Mouse (Mus musculus): ENCODE measurements at regions not wholly inside any gene's neighbourhood (a gene's known extent, or its start where the extent isn't known, plus 50 kb on each side); places are given as distances from the start of the nearest gene placed in this dataset.

DNA sequence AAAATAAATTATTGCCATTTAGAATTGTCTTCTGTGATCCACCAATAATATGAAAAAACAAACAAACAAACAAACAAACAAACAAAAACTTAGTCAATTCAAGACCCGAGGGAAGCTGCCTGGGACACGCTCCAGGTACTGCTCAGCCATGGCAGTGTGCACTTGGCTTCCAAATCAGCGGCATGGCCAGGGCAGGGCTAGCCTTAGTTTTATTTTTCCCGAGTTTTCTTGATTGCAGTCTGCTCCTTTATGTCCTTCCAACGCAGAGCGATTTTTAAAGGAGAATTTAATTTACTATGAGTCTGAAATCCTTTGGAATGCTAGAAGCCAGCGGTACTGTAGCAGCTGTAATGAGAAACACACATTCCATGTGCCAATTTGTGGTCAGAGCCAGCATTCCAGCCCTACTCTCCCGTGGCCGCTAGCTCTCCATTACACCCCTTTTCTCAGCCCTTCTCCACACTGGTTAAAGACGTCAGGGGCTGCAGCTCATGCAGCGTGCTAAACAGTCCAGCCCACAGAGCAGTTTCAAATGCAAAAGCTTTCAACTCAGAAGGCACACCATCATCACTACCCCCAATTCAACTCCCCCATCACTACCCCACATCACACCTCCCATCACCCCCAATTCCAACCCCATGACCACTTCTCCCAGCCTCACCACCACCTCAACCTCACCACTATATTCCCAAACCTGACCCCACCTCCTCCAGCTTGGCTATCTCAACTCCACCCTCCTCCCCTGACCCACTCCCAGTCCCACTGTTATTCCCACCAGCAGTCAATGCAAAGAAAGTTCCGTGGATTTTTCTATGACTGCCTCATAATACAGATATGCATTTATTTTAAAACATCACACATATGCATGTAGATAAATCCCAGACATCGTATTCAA is 187.9 kb upstream of the Gas1 start:
- no peak for DNase-seq (ENCODE audit: low spot score in 2 of 2)

DNA sequence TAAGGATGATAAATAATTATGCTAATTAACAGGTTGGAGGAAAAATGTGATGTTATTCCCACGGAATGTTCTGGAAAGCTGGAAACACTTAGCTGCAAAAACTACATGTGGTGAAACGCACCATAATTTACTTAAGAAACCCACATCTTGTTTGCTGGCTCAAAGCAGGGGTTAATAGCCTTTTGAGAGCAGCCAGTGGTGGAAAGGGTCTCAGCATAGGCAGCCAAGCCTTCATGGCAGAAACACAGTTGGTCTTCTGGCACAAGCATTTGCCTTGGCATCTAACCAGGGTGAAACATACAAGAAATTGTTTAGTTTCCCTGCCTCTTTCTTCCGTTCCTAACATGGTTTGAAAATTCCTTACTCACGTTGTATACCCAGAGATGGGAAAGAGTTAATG is 192.1 kb upstream of the Gas1 start:
- DNase-seq (ENCODE audit: low spot score in 2 of 2), result no peak

- DNase-seq (ENCODE audit: low spot score in 2 of 2), result no peak
Observed at GRCm38 (mm10) chr13:60371656-60372055, 194.5 kb upstream of the Gas1 start.

DNA sequence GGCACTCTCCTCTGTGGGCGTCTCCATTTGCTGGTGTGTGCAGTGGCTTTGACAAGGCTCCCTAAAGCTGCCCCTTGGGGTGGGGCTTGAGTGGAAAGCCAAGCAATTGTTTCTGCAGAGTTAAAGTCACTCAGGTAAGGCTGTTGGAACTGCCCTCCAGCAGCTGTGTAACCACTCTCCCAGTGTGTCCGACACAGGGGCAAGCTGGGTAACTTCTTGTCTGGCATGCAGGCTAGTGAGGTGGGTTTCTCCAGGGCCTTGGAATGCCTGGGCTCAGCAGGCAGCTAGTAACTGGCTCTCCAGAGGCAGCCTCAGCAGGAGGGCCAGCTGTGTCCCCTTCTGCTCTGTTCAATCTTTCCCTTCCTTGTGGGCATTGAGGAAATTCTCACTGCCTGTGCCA is 199.5 kb upstream of the Gas1 start:
- DNase-seq (ENCODE audit: low spot score in 2 of 2), result no peak

DNA sequence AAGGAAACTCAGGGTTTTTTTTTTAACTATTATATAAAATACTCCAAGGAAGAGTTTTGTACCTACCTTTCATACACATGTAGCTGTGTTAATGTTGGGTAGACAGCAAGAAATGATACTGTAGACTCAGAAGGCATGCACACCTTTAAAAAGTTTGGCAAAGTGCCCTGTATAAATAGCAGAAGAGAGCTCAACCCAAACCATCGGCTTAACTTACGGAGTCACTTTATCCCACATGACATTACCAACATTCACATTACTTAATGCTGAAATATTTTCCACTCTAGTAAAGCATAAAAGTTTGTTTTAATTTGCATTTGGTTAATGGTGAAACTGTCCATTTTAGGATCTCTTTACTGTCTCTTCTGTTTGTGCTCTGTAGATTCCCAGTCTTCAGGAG is 205.7 kb upstream of the Gas1 start:
- DNase-seq (ENCODE audit: low spot score in 2 of 2), result no peak

DNA sequence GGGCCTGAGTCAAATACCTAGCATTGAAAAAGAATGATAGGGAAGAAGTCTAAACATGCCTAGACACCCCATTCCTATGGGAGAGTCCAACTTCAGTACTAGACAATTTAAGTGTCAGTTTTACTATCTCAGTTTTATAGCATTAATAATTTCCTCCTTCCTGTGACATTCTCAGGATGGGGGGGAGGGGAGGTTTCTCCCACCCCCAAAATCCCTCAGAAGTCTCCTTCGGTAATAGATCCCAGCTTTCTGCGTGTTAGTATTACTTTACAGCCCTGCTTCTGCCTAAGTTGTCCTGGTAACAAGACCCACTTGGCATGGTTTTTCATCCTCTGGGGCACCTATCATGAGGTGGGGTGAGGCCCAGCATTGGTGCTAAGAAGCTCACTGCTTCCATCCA is 202.9 kb upstream of the Dapk1 start:
- no peak for DNase-seq (ENCODE audit: low spot score in 2 of 2)

DNA sequence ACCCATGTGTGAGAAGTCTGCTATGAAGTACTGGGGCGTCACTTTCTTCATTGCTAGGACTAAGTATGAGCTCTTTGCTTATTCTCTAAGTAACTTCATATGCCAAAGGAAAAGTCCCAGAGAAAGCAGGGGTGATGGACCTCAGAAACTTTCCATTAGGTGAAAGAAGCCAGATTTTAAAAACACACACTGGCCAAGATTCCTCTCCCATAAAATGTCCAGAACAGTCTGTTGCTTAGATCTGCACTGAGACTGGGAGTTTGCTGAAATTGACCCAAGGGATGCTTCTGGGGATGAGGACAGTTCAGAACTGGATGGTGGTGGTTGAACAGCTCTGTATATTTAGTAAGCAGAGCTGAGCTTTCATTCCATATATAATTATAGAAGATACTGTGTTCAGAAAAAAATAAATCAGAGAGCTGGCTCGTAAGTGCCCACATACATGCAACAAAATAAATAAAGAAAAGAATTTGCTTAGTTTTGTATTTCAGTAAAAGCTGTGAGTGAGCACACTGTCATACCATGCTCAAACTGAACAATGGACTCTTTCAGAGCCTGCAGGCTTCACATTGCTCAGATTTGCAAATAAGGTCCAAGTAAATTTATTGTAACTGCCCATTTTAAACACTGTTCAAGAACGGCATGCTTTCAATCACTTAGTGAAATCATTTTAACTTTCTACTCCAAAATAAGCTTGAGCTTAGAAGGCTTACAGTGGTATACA is 200.8 kb upstream of the Dapk1 start:
- no peak for DNase-seq (ENCODE audit: low spot score in 2 of 2)

GRCm38 (mm10) chr13:60403471-60403870 is 198.3 kb upstream of the Dapk1 start:
- no peak for DNase-seq (ENCODE audit: low spot score in 2 of 2)

GRCm38 (mm10) chr13:60407344-60407743 is 194.4 kb upstream of the Dapk1 start:
- no peak for DNase-seq (ENCODE audit: low spot score in 2 of 2)

GRCm38 (mm10) chr13:60409706-60410502 is 191.8 kb upstream of the Dapk1 start:
- no peak for DNase-seq (ENCODE audit: low spot score in 2 of 2)

DNA sequence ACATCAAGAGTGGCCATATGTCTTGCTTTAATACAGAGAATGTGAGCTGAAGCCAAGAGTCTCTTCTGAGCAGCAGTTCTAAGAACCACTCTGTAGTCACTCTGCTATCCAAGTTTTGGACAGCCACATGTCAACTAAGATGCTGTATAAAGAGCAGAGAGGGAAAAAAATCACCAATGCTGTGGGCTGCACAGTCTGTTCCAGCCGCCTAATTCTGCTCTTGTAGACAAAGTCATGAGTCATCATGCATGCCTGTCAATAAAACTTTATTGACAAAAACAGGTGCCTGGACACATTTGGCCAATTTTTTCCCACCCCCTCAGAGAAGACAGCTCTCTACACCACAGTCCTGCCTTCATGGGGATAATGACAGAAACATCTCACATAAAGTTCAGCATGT is 185.7 kb upstream of the Dapk1 start:
- no peak for DNase-seq (ENCODE audit: low spot score in 2 of 2)

DNA sequence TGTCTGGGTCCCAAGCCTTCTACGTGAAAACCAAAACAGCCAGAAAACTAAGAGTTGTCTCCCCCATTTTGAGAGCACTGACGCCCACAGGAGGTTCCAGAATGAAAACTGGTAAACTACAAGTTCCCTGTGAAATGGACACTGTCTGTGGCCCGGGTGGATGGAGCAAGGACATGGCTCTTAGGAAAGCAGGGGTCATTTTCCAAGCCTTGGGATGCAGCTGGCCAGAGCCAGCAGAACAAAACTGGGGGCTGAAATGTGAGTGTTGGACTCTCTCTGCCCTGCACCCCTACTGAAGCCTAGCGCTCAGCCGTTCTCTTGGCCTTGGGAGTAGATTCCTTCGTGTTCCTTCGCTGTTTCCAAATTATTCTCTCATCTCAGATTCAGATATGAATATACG is 184.7 kb upstream of the Dapk1 start:
- DNase-seq (ENCODE audit: low spot score in 2 of 2), result no peak

- DNase-seq (ENCODE audit: low spot score in 2 of 2), result no peak
Observed at GRCm38 (mm10) chr13:60417436-60418158, 184.2 kb upstream of the Dapk1 start.

DNA sequence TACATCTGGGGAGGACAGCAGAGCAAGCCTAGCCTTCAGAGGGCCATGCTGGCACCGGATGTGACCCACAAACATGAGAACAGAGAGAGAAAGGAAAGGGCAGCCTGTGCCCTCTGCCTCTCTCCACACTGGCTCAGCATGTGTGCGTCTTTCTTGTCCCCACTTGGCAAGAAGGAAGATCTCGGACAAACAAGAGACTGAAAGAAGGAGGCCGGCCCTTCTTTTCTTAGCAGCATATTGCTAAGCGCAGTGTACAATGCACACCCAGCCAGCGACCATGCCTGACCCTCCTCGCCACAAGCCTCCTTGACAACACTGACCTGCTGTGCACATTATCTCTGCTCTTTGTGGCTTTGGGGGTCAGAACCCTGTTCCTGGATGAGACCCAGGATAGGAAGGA is 181.4 kb upstream of the Dapk1 start:
- no peak for DNase-seq (ENCODE audit: low spot score in 2 of 2)

DNA sequence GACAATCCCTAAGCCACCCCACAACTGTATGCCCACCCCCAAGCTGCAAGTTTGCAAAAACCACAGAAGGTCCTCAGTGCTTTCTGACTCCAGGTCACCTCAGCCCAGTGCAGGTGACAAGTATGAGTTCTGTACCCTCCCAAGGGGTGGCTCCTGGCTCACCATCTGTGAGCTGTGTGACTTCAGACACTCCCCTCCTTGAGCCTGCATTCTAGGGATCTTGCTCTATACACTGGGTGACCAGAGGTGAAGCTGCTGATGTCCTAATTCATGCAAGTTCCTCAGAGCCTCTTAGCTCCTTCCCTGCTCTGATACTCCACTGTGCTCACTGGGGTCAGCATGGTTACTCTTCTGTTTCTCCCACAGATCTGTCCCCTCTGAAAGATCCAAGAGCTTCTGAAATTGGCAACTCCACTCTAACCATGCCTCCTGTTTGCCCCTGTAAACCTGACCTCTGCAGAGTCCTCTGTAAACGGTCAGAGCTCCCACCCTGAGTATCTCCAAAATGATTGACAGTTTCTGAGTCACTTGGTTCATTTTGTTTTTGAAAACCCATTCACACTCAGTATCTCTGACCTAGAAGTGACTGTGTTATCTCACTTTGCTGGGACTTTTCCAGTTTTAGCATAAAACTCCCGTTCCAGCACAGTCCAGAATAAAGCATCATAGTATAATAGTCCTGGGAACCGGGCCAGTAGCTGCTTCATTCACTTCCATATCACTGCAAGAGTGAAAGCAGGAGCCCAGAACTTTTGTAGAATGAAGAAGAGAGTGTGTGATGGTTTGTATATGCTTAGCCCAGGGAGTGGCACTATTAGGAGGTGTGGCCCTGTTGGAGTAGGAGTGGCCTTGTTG is 180.7 kb upstream of the Dapk1 start:
- no peak for DNase-seq (ENCODE audit: low spot score in 2 of 2)

DNA sequence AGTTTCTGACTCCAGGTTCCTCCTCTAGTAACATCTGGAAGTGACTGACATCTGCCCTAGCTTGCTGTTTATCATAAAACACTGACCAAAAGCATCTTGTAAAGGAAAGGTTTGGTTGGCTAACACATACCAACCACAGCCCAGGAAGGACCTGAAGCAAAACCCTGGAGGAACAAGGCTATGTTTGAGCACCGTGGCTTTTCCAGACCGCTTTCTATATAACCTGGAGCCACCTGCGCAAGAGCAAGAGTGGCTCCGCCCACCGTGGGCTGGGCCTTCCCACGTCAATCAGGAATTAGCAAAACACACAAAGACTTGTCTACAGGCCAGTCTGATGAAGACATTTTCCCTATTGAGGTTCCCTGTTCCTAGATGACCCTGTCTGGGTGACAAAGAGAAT is 177.5 kb upstream of the Dapk1 start:
- DNase-seq (ENCODE audit: low spot score in 2 of 2), result no peak

DNA sequence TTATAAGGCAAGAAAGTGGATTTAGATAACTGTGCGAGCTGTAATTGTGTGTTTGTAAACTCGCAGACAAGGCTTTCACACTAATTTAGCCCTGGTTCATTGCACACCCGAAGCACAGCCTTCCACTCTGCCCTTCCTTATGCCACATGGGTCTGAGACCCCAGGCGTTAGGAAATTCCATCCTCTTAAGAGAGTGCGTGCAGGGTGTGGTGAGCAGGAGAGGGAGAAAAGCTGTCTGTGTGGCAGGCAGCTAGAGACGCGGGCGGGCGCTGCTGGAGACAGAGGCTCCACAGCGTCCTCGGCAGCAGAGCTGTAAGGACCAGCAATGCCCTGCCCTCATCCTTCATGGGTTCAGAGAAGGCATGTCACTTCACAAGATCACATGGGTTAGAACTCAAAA is 176.6 kb upstream of the Dapk1 start:
- DNase-seq (ENCODE audit: low spot score in 2 of 2), result no peak

DNA sequence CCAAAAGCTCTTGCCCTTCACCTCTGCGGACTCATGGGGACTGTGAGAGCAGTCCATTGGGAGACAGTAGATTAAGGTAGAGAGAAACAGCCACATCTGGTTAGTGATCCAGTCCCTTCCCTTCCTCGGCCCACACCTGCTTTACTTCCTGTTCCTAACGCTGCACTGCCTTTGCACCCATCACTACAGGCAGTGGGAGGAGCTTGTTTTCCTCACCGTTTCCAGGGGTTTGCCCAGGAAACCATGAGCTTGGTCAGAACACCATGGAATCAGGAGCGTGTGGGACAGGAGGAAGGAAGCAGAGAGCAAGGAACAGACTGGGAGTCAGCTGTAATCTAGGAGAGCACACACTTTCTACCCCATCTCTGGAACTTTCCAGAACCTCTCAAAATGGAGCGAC is 176.2 kb upstream of the Dapk1 start:
- no peak for DNase-seq (ENCODE audit: low spot score in 2 of 2)

DNA sequence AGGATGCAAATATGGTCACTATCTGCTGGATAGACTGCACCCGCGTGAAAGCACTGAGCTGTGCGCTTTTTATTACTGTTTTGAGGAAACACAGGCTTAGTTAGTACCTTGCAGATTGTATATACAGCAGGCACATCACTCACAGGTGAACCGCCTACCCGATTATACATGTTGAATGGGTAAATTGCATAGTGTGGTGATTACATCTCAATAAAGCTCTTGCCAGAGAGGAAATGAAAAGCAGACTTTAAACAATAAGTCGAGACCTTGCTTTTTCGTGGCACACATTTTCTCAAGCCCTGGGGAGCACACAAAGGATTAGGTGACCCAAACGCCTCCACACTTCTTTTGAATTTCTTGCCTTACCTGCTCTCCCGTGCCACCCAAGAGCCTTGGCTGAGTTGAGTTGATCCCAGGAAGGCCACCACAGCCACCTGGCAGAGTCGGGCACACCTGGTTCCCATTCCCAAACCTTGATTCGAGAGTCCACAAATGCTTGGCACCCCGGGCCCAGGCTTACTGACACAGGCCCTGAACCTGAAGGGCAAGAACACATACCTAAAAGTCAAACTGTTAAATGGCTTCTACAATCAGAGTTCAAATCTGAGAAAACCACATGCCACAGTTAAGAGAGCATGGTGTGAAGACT is 175.4 kb upstream of the Dapk1 start:
- no peak for DNase-seq (ENCODE audit: low spot score in 2 of 2)

GRCm38 (mm10) chr13:60427077-60427476 is 174.7 kb upstream of the Dapk1 start:
- no peak for DNase-seq (ENCODE audit: low spot score in 2 of 2)
